Mouse (Mus musculus): ENCODE measurements around the gene Cdh5. TPM values are rescaled to one million over a fixed set of nuclear protein-coding genes. Genes with fewer than 3 reads are reported as not detected.
"Not testable (repeated sequence)": the region's sequence is repeated elsewhere in the genome, so short reads cannot be mapped to it uniquely, and the experiment has no call there.

Cdh5 gene
- total RNA-seq, 2 experiments from 2014 or later = 260 to 270 TPM

DNA sequence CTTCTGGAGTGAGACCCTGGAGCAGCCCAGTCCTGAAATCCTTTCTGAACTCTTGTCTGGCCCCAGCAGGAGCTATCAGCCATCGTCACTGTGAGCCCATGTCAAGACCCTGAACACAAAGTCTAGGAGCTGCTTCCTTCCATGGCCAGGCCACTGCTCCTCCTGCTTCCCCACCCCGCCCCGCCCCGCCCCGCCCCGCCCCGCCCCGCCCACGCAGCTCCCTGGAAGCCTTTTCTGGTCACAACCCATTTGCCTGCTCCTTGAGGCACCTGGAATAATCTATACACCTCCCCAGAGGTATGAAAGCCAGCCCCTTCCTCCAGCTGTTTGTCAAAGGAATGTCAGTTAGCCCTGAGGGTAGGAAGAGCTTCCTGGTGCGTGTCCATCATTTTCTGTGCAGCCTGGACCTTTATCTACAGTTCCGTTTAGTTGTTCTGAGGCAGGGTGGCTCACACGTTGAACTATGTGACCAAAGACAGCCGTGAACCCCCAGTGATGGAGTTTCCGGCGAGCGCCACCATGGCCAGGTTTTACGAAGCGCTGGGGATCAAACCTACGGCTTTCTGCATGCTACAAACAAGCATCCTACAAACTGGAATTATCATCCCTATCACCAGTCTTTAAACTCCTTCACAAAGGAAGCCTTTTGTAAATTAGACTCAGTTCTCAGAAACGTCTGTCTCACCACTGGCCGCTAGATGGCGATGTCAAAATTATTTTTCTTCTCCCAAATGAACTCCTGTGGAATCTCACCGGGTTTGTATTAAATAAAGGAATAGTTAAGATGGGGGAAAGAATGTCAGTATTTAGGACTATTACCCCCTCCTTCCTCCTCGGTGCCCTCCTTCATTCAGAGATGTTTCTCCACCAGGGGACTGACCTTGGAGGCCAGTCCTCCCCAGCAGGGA, 10.2 kb upstream of the Cdh5 start:
- DNase-seq = not testable (repeated sequence)

DNA sequence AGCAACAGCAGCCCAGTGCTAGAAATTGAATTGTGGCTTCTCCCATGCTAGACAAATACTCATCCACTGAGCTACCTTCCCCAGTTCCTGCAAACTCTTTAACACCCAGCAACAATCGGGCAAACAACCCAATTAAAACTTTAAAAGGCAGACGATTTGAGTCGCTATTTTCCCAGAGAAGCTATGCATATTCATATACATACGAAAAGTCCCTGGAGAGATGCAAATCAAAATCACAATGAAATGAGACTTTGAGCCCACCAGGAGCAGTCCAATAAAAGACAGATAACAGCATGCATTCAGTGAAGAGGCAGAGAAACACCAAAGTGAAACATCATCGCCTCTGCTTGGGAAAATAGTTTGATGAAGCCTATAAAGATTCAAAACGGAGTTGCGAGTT, 8.1 kb upstream of the Cdh5 start:
- DNase-seq = no peak

DNA sequence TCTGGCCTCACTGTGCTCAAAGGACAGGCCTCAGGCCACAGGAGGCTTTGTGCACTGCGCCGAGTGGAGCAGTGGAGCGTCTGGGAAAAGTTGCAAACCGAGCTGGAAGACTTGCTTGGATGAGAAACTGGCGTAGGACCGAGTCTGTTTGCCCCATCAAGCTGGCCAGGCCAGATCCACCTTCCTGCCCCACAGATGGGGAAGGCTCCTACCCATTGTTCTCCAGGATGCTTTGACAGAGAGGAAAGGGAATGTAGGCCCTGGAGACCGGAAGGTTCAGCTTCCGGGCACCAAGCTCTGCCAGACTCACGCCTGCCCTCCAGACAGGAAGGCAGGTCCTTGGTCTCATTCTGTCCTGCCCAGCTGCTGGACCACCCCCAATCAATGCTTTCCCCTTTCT, 5.8 kb upstream of the Cdh5 start:
- peak; percentile 60 for DNase-seq

DNA sequence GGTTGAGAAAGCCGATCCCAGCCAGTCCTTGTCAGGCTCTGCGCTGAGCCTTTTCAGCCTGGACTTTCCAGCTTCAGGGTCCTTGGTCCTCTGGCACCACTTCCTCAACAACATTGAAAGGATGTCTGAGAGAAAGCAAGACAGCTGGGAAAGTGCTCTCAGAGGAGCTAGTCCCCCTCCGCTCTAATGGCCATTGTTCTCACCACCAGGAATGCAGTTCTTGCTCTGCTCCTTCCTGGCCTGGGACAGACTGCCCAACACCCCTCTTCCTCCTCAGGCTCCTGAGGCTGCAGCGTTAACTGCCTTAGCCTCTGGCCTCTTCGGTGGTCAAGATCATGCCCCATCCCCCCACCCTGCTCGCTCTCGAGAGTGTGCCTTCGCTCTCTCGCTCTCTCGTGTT, 4.8 kb upstream of the Cdh5 start:
- peak; percentile 57 for DNase-seq

DNA sequence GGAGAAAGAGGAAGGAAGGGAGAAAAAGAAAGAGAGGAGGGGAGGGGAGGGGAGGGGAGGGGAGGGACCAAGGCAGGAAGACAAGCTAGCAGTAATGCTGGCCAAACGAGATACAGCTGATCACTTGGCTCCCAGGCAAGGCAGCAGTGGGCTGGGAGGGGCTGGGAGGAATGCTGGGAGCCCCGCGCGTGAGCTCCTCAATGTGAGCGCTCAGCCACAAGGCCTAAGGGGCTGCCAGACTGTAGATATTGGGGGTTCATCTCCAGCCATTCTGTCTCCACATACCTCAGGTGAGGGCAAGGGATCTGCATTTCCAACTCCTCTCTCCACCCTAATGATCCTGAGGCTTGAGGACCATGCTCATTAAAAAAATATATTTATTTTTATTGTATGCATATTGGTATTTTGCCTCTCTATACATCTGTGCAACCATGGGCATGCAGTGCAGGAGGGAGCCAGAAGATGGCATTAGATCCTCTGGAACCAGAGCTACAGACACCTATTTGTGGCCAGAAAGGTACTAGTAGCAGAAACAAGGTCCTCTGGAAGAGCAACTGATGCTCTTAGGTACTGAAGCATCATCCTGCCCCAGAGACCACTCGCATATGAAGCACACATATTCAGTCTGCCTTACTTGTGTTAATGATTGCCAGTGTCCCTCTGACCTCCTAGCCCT, 2.6 kb upstream of the Cdh5 start:
- DNase-seq = peak; percentile 37

DNA sequence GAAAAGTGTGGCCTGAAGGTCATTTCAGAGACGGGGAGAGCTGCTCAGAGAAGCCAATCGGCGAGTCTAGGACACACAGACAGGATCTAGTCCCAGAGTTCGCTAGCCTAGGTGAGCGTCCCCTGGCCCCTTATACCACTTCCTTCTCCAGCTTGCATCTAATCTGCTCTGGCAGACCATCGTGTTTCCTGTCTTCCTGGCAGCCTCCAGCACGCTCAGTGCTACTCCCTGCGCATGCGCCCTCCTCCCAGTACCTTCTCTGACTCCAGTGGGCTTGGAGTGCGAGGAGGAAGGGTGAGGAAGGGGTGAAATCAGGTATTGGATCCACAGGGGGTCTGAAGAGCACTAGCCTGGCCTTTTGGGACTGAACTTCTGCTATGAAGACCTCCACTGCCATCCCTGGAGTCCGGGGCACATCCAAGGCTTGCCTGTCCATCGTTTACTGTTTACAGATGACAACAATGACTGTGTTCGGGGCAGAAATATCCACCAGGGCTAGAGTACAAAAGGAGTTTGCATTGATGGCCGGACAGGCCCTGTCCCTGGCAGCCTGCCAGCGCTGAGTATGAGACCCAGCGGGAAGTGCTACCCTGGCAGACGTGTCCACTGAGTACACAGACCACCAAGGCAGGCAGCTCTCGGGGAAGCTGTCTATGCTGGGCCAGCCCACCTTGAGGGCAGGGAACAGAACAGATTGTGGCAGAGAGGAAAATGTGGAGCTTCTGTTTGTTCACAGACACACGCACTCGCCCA, 1.9 kb upstream of the Cdh5 start:
- DNase-seq = peak; percentile 63

DNA sequence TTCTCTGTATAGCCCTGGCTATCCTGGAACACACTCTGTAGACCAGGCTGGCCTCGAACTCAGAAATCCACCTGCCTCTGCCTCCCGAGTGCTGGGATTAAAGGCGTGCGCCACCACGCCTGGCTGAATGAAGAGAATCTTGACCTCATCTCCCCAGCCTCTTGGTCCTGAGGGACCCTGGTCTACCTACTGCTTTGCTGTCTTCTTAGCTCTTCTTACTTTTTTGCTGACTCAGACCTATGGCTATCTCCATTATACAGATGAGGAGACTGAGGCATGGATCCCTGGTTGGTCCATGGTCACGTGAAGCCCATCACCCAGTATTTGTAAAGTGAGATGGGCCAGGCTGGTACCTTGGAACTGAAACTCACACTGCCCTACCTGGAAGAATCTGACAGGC, 701 bp upstream of the Cdh5 start:
- DNase-seq = not testable (repeated sequence)

DNA sequence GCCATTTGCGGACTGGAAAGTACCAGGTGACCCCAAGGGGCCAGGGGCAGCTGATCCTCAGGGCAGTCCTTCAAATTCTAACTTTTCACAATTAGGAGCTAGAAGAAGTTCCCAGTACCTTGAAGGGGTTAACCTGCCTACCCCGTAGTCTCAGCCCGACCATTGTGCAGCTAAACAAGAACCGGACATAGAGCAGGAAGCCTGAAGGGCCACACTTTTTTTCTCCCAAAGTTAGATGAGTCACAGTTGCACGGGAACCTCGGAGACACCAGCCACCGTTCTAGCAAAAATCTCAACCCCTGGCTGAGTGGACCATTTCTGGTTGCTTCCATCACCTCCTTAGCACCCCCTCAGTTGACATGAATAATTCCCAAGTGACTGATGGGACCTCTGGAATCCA, 2.0 kb downstream of the Cdh5 start:
- peak; percentile 22 for DNase-seq

DNA sequence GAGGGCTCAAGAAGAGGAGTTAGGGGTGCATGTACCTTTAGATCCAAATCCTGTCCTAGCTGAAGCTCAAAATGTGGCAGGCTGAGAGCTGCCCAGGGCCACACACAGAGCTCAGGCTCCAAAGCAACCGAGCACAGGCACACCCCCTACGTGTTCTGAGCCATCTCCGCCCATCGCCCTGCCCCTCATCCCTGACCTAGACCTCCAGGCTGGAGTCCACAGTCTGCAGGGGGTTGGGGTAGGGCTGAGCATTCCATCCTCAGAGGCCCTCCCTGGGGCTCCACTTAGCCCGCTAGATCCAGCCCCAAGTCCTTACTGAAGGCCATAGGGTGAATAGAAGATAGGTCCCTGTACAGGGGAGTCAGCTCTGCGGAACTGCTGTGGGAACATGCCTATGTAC, 4.3 kb downstream of the Cdh5 start:
- DNase-seq = no peak

DNA sequence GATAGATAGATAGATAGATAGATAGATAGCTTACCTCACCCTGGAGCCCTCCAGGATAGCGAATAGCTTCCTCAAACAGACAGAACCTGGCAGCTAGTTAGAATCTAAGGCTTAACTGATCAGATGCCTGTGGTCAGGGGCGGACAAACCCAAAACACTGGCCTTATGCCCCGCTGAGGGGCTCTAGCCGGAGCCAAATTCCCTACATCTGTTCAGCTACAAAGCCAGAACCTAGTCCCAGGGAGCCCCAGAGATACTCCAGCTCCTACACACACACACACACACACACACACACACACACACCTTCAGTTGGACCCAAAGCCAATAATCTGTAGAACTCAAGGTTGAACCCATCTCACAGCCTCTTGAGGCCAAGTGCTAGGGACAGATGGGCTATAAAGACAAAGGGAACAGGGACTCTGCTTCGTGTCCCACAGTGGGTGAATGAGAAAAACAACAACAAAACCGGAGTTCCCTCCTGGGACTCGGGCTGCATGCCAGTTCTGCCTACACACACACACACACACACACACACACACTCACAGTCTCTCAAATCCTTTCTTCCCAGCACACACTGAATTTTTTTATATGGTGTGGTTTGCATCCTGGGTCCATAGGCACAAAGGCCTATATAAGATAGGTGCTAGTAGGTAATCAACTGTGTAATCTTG, 5.0 kb downstream of the Cdh5 start:
- DNase-seq = no peak

DNA sequence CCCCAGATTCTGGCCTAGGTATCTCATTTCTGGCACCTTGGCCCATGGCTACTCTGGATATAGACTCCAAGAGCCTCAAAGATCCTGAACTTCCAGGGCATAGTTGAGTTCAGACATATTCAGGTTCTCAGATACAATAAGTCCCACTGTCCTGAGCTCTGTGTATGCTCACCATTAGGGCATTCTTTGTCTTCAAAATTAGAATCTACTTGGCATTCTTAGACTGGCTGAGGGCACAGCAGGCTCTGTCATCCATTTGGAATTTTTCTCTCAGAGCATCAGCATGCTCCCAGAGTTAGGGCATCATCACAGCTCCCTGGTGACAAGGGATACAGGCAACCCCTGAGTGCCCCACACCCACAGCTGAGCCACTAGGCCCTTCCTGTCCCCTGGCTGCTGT, 5.7 kb downstream of the Cdh5 start:
- DNase-seq = no peak

DNA sequence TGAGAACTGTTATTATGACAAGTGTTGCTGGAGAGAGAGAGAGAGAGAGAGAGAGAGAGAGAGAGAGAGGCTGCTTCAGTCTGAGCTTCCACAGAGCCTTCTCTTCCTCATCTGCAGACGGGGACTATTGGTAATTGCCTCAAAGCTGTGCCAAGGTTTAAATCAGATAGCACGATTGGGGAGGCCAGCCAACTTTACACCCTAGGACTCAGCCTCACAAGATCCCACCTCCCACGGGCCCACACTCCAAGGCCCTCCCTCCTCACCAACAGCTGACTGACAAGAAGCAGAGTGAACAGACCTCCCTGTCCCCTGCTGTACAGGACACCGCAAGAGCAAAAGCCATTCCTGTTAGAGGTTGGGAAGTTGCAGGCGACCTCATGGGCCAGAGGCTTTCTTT, 6.6 kb downstream of the Cdh5 start:
- no peak for DNase-seq

DNA sequence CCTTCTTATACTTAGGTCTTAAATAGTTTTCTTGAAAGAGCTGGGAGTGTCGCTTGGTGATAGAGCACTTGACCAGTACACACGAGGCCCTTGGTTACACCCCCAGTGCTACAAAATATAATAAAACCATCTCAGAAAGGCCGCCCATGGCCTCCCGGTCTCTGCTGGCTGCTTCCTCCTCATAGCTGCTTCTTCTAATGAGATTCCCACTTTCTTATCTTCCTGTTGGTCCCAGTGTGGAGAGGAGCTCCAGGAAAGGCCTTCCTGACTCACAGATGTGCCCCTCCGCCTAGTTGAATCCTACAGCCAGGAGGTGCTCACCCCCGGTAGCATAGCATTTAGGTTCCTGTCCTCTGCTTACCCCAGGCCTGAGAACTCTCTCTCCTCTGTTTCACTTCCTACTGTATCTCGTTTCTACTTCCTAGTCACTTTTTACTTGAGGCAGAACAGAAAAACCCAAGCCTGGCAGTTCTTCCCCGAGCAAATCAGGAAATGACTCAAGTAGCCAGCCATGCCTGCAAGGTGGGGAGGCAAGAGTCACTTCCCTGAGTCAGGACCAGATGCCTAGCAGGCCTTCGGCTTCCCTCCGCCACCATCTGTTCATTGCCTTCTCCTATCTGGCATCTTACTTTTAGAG, 9.2 kb downstream of the Cdh5 start:
- no peak for DNase-seq

DNA sequence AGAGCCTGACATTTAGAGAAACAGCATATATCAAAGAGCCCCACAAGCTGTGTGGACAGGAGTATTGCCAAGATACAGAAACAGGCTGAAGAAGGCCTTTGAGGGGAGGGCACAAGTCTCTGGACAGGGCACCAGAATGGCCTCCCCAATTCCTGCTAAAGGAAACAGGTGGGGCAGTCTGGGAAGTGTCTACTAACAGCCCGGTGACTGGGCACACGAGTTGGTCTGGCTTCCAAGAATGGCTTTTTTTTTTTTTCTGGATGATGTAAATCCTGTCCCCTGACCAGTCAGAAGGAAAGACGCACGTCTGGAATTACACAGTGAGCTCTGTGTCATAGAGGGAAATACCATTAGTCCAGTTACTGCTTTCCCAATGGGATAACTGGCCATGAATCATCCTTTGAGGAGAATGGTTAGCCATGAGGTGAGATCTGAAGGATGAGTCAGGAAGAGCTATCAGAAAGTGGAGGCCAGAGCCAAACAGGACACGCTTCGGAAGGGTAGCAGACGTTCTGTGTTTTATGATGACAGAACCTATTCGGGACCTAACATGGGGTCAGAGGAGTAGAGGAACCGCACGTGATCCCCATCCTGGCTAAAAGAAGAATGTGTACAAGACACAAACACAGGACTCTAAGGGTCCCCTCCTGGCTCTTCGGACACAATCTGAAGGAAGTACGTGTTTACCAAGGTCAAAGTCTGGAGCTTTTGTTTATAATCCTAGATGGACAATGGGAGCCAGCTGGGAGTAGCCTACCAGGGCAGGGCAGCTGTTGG, 20.4 kb downstream of the Cdh5 start:
- no peak for DNase-seq

DNA sequence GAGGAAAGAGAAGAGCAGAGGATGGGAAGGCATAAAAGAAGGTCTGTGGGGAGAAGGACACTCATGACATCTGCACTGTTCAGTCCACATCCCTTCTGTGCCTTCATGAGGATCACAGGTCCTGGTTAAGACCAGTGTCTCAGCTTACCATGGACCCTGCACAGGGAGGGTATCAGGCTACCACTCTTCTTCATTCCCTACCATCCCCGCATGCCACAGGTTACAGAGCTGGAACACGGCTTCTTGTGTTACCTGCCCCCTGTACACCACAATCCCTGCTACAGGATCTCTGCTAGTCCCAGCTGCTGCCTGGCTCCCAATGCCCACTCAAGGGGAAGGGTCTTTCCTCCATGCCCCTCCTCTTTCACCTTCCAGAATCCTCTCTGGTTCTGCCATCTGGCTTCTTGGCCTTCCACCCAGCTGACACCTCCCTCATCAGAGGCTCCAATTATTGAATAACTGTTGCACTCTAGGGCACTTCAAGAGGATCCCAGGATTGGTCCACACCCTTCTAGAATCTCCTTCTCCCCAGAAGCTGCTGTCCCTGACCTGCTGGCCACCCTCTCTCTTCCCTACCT, 21.7 kb downstream of the Cdh5 start:
- no peak for DNase-seq

DNA sequence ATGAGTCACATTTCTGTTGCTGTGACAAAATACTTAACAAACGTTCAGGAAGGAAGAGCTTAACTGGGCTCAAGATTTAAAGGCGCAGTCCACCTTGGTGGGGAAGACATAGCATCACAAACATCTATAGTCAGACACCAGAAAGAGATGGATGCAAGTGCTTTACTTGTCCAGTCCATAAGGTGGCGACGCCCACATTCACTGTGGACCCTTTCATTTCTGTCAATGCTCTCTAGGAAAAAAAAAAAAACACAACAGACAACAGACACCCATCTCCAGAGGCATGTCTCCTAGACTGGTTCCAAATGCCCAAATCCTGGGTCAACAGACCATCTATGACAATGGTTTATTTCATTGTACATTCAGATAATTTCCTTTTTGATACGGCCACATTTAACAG, 23.1 kb downstream of the Cdh5 start:
- DNase-seq = no peak

DNA sequence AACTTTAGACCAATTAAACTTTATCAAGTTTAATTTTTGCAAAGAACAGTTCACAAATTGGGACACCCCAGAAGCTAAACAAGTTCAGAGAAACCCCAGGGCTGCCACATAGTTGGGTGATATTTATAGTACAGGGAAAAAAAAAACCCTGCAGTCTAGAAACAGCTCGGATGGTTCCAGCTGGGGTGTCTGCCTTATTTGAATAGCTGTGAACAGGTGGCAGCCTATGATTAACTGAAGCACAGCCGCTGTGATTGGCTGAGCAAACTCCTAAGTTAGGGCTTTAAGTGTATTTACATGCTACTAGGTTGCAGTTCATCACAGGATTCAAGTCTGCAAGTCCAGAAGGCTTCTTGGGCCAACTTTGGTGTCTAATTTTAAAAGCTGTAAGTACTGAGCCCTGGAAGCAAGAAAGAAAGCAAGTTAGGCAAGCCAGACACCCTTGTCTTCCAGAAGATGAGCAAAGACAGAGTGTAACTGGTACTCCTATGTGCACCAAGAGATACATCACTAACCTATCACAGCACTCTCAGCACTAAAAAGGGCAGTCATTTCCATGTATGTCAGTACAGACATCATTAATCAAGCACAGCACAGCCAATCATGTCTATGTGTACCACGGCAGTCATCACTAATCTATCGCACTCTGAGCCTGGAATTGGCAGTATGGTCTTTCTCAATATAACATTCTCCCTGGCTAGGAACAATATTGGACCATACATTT, 25.9 kb downstream of the Cdh5 start:
- no peak for DNase-seq

DNA sequence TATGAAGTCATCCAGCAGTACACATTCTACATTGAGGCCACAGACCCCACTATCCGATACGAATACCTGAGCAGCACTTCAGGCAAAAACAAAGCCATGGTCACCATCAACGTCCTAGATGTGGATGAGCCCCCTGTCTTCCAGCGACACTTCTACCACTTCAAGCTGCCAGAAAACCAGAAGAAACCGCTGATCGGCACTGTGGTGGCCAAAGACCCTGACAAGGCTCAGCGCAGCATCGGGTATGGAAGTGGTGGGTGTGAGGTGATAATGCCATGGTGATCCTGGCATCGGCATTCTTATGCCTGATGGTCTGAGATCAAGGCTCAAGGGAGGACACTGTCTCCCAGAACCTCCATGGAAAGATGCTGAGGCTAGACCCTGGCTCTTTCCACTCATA, 29.5 kb downstream of the Cdh5 start:
- DNase-seq = no peak

DNA sequence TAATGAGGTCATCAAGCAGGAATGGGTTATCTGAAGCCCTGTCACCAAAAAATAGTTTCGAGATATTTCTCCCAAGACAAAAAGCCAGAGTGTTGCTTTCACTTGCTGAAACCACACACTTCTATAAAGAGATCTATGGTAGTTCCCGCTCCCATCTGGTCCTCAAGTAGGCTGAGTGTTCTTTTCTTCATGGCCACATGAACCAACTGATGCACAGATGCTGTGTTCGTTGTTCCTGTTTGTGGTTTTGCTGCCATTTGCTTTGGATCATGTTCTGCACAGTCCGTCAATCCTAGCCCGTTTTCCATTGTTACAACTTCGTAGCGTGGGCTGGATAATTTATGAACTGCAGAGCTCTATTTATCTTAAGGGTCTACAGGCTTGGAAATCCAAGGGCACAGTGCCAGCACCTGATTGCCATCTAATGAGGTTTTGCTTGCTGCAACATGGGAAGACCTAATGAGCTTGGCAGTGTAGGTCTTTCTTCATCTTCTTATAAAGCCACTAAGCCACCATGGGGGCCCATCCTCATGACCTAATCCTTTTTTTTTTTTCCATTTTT, 30.1 kb downstream of the Cdh5 start:
- no peak for DNase-seq

DNA sequence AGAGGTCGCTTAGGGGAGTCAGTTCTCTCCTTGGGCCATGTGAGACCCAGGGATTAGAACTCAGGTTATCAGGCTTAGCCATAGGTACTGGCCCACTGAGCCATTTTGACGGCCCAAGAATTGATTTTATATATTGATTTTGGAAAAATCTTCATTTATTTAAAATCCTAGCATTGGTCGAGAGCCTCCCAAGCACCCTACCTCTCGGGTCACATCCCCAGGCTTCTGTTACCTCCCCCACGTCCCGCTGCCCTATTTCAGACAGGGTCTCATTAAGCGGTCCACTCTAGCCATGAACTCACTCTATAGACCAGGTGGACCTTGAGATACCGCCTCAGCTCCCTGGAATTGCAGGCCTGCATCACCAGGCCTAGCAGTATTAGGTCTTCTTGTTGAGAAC, 33.1 kb downstream of the Cdh5 start:
- DNase-seq = no peak

All from heart, postnatal 4 days (tissue).